Mouse (Mus musculus) heart, embryonic 11.5 days (tissue): ENCODE results near the gene Ceacam16. TPM values are rescaled to one million over a fixed set of nuclear protein-coding genes. Genes with fewer than 3 reads are reported as not detected.

Source experiments
- ATAC-seq: fragments of 200-750 bp; cut with Nextera tagmentation; replicated peaks from 2 replicates; pipeline ENCODE4 v1.8.0; 2017; ENCODE audit warnings: moderate library complexity; ENCODE audit not compliant: insufficient number of reproducible peaks, low FRiP score, low TSS enrichment
- H3K27ac ChIP-seq: fragments of 300-500 bp; sonication (generic); 2 replicates; pipeline ENCODE4 v1.5.1; 2014; ENCODE audit warnings: mild to moderate bottlenecking, low read depth, low read length
- H3K27me3 ChIP-seq: fragments of 300-500 bp; sonication (generic); 2 replicates; pipeline ENCODE4 v1.6.1; 2014; ENCODE audit warnings: mild to moderate bottlenecking, low read length, mixed read lengths; ENCODE audit not compliant: control insufficient read depth, insufficient read depth
- H3K36me3 ChIP-seq: fragments of 300-500 bp; sonication (generic); 2 replicates; pipeline ENCODE4 v1.6.1; 2014; ENCODE audit warnings: mild to moderate bottlenecking, low read length, moderate library complexity, mixed read lengths; ENCODE audit not compliant: control insufficient read depth, insufficient read depth
- H3K4me1 ChIP-seq: fragments of 300-500 bp; sonication (generic); 2 replicates; pipeline ENCODE4 v1.6.1; 2014; ENCODE audit warnings: low read length; ENCODE audit not compliant: control insufficient read depth, insufficient read depth
- H3K4me2 ChIP-seq: fragments of 300-500 bp; sonication (generic); 2 replicates; pipeline ENCODE4 v1.6.1; 2014; ENCODE audit warnings: mild to moderate bottlenecking, moderate library complexity
- H3K4me3 ChIP-seq: fragments of 300-500 bp; sonication (generic); 2 replicates; pipeline ENCODE4 v1.5.1; 2014; ENCODE audit warnings: low read depth, low read length
- H3K9ac ChIP-seq: fragments of 300-500 bp; sonication (generic); 2 replicates; pipeline ENCODE4 v1.6.1; 2014; ENCODE audit warnings: mild to moderate bottlenecking, low read depth, low read length, moderate library complexity
- H3K9me3 ChIP-seq: fragments of 300-500 bp; sonication (generic); replicated peaks from 2 replicates; pipeline ENCODE4 v1.6.1; 2016; ENCODE audit warnings: low read length; ENCODE audit not compliant: control insufficient read depth
- WGBS: fragments of 180-500 bp; shearing (Covaris S2); extraction: QIAGEN DNeasy Blood & Tissue Kit; methylation state at CpG from one replicate; pipeline ENCODE4 v1.1.7; 2014; ENCODE audit not compliant: insufficient replicate concordance; 5-methylcytosine and 5-hydroxymethylcytosine counted together
- polyA plus RNA-seq: library from polyadenylated mRNA; unstranded; fragments of >200 nt; fragmentation: Nextera tagmentation; extraction: Ambion mirVana; gene quantifications from 2 replicates; pipeline ENCODE4 v1.2.1, GENCODE M21; 2014

The Ceacam16 gene
- polyA plus RNA-seq, 1 experiment from 2014 or later: not detected

DNA sequence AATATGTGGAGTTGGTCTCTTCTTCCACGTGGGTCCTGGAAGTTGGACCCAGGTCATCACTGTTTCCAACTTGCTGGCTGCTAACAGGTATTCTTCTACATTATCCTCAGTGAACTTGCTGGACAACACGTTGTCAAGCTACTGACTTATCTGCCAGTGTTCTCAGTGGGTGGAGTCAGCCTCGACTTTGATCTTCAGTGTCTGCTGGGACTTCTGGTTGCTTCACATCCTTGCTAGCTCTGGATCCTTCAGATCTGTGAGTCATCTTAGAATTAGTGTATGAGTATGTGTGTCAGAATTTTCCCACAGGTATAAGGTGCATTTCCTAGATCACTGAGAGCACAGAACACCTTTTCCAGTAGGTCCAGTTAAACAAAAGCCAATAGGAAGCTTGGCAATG is 24.3 kb downstream of the Ceacam16 start:
- Histone ChIP-seq H3K36me3 (no peaks in the 10 kb centered on the region), H3K27me3 (no peaks in the 10 kb centered on the region), H3K27ac (no peak overlapping the region), H3K9me3 (no peaks in the 10 kb centered on the region), H3K4me1 (no peaks in the 10 kb centered on the region), H3K4me3 (no peak overlapping the region), H3K4me2 (no peak overlapping the region), H3K9ac (no peak overlapping the region)
- 47% methylated on average over 3 of the region's 3 CpGs for WGBS
- ATAC-seq: no peak

DNA sequence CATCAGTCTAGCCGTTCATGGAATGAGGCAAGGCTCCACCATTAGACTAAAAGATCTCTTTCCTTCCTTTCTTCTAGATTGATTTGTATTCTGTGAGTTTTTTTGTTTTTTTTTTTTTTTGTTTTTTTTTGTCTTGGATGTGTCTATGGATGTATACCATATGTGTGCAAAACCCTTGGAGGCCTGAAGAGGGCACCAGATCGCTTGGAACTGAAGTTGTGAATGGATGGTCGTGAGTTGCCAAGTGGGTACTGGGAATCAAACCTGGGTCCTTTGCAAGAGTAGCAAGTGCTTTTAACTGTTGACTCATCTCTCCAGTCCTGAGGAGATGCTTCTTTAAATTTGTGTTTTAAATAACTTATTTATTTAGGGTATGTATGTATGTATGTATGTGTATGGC is 27.0 kb downstream of the Ceacam16 start:
- no peaks in the 10 kb centered on the region for H3K27me3 ChIP-seq
- no peak overlapping the region for H3K27ac ChIP-seq
- ATAC-seq: no peak
- no peak overlapping the region for H3K4me3 ChIP-seq
- peaks cover 3% of the 10 kb centered on the region for H3K9me3 ChIP-seq
- H3K36me3 ChIP-seq: no peaks in the 10 kb centered on the region
- peaks cover 5% of the 10 kb centered on the region; the same call in 1 of the 2 replicates for H3K4me1 ChIP-seq
- 52% methylated on average over 3 of the region's 3 CpGs for WGBS
- no peak overlapping the region for H3K9ac ChIP-seq
- H3K4me2 ChIP-seq: no peak overlapping the region

GRCm38 (mm10) chr7:19831837-19832236 is 29.3 kb downstream of the Ceacam16 start:
- Histone ChIP-seq H3K27me3 (no peaks in the 10 kb centered on the region), H3K4me1 (peaks cover 5% of the 10 kb centered on the region; the same call in 1 of the 2 replicates), H3K9me3 (peaks cover 3% of the 10 kb centered on the region), H3K9ac (no peak overlapping the region), H3K4me2 (no peak overlapping the region), H3K36me3 (no peaks in the 10 kb centered on the region), H3K4me3 (no peak overlapping the region), H3K27ac (no peak overlapping the region)
- ATAC-seq: no peak
- WGBS: 52% methylated on average over 9 of the region's 9 CpGs

- 32% methylated on average over 13 of the region's 13 CpGs for WGBS
- Histone ChIP-seq H3K4me3 (no peak overlapping the region), H3K27ac (no peak overlapping the region), H3K36me3 (no peaks in the 10 kb centered on the region), H3K9ac (no peak overlapping the region), H3K4me1 (peaks cover 5% of the 10 kb centered on the region; the same call in 1 of the 2 replicates), H3K4me2 (peak overlapping the region; percentile 22), H3K9me3 (peaks cover 3% of the 10 kb centered on the region), H3K27me3 (no peaks in the 10 kb centered on the region)
- peak; percentile 37 for ATAC-seq
Observed at GRCm38 (mm10) chr7:19830682-19831156, 30.4 kb downstream of the Ceacam16 start.

DNA sequence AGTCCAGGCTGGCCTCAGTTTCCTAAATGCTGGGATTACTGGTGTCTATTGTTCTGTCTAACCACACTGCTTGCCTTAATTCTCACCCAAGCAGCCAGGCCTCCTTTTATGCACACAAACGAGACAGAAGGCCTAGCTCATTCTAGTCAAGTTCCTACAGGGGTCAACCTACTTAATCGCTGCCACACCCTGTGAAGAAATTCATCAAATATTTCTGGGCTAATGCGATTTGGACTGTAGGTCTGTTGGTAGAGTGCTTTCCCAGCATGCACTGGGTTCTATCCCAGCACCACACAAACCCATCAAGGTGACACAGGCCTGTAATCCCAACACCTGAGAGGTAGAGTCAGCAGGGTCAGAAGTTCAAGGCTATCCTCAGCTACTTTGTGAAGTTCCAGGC is 31.4 kb downstream of the Ceacam16 start:
- WGBS: 73% methylated on average over 3 of the region's 3 CpGs
- Histone ChIP-seq H3K4me2 (no peak overlapping the region), H3K27me3 (no peaks in the 10 kb centered on the region), H3K9me3 (peaks cover 3% of the 10 kb centered on the region), H3K27ac (no peak overlapping the region), H3K4me1 (peaks cover 5% of the 10 kb centered on the region), H3K9ac (no peak overlapping the region), H3K36me3 (no peaks in the 10 kb centered on the region), H3K4me3 (no peak overlapping the region)
- ATAC-seq: no peak

DNA sequence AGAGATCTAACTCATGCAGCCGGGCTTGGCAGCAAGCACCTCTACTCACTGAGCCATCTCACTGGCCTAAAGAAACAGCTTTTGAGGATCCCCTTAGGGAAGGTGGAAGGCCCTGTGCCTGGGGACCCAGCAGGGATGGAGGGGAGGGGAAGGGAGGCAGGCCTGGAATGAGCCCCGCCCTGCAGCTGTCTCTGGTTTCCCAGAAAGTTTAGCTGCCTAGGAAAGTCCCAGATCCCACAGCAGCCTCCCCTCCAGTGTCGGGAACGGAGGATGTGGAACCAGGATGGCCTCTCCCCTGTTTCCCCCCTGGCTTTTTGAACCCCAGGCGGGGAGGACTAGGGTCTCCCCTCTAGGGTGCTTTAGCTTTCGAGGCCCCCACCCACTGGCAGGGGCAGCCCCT is 34.3 kb downstream of the Ceacam16 start:
- H3K27ac ChIP-seq: no peak overlapping the region
- no peaks in the 10 kb centered on the region for H3K36me3 ChIP-seq
- ATAC-seq: no peak
- no peak overlapping the region for H3K4me2 ChIP-seq
- peaks cover 3% of the 10 kb centered on the region for H3K9me3 ChIP-seq
- H3K4me1 ChIP-seq: peaks cover 18% of the 10 kb centered on the region
- peaks cover 8% of the 10 kb centered on the region for H3K27me3 ChIP-seq
- 51% methylated on average over 6 of the region's 6 CpGs for WGBS
- no peak overlapping the region for H3K4me3 ChIP-seq
- H3K9ac ChIP-seq: no peak overlapping the region

DNA sequence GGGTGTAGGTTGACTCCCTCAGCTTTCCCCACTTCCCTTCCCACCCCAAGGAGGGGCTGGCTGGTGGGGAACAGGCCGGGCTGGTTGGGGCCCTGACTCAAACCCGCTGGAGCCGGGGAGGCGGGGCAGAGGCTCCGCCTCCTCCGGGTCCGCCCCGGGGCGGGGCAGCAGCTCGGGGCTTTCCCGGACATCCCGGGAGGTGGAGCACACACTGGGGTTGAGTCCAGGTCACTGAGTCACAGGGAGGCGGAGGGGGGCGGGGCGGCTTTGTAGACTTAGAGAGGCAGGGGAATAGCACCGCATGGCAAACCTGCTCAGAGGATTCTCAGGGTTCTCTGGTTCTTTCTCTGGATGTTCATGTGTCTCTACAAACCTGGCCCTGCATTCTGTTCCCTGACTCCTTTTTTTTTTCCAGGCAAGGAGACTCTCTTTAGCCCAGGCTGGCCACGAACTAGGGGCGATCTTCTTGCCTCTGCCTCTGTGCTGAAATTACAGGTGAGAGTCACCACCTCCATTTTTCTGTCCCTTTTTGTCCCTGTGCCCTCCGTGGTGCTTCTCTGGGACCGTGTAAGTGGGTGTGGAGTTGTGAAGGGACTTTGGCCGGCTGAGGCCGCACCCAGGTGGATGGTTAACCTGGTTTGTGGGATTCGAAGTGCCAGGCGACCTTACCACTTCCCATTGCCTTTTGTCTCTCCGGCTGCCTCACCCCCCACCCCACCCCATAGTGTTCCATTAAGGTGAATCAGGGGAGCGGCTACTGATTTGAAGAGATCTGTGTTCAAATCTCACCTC is 36.7 kb downstream of the Ceacam16 start:
- no peak overlapping the region for H3K4me3 ChIP-seq

GRCm38 (mm10) chr7:19823256-19824181 is 37.6 kb downstream of the Ceacam16 start:
- Histone ChIP-seq H3K27ac (peak overlapping the region; percentile 47; the same call in 1 of the 2 replicates), H3K4me1 (peaks cover 13% of the 10 kb centered on the region), H3K4me2 (peak overlapping the region; percentile 43), H3K36me3 (no peaks in the 10 kb centered on the region), H3K27me3 (peaks cover 20% of the 10 kb centered on the region), H3K4me3 (no peak overlapping the region), H3K9me3 (0 out of 2 replicates have a peak, but pooled peaks cover 2% of the 10 kb centered on the region), H3K9ac (0 out of 2 replicates have a peak overlapping the region, but pooled peaks have one; percentile 40)
- WGBS: 22% methylated on average over 16 of the region's 16 CpGs
- ATAC-seq: 0 out of 2 replicates have a peak, but pooled peaks have one; percentile 3

More for the DNA sequence above, 36.7 kb downstream of the Ceacam16 start:
- Histone ChIP-seq H3K4me1 (peaks cover 13% of the 10 kb centered on the region), H3K4me2 (peak overlapping the region; percentile 43), H3K9me3 (peaks cover 4% of the 10 kb centered on the region), H3K27ac (peak overlapping the region; percentile 47; the same call in 1 of the 2 replicates), H3K27me3 (peaks cover 17% of the 10 kb centered on the region), H3K36me3 (no peaks in the 10 kb centered on the region), H3K9ac (no peak overlapping the region)
- ATAC-seq: peak; percentile 62; the same call in 1 of the 2 replicates
- WGBS: 19% methylated on average over 26 of the region's 26 CpGs
